Mouse (Mus musculus) intestine, embryonic 14.5 days (tissue): Measurements from ENCODE around the gene Acpp. TPM values are rescaled to one million over a fixed set of nuclear protein-coding genes. Genes with fewer than 3 reads are reported as not detected.
A peak's percentile ranks its signal among the peaks of the same experiment; 100 is the strongest.

Experiments
- ATAC-seq: fragments of 200-750 bp; cut with Nextera tagmentation; replicated peaks from 2 replicates; pipeline ENCODE4 v1.8.0; 2017; ENCODE audit warnings: low read depth, moderate number of reproducible peaks, moderate TSS enrichment, moderate library complexity; ENCODE audit not compliant: low FRiP score, low TSS enrichment
- DNase-seq: peaks from one replicate; pipeline ENCODE4 v3.0.0-alpha.2; 2018; ENCODE audit warnings: low spot score
- H3K27ac ChIP-seq: fragments of 300-500 bp; sonication (generic); 2 replicates; pipeline ENCODE4 v1.5.1; 2014; ENCODE audit warnings: low read depth, mild to moderate bottlenecking, control low read depth
- H3K27me3 ChIP-seq: fragments of 300-500 bp; sonication (generic); replicated peaks from 2 replicates; pipeline ENCODE4 v1.6.1; 2014; ENCODE audit warnings: low read length, control low read depth; ENCODE audit not compliant: control insufficient read depth, insufficient read depth
- H3K36me3 ChIP-seq: fragments of 300-500 bp; sonication (generic); 2 replicates; pipeline ENCODE4 v1.6.1; 2014; ENCODE audit warnings: low read length, control low read depth; ENCODE audit not compliant: control insufficient read depth, insufficient read depth
- H3K4me1 ChIP-seq: fragments of 300-500 bp; sonication (generic); replicated peaks from 2 replicates; pipeline ENCODE4 v1.6.1; 2014; ENCODE audit warnings: low read length, control low read depth, mixed read lengths; ENCODE audit not compliant: control insufficient read depth, insufficient read depth
- H3K4me2 ChIP-seq: fragments of 300-500 bp; sonication (generic); 2 replicates; pipeline ENCODE4 v1.6.1; 2014; ENCODE audit warnings: low read length
- H3K4me3 ChIP-seq: fragments of 300-500 bp; sonication (generic); 2 replicates; pipeline ENCODE4 v1.5.1; 2014; ENCODE audit warnings: low read depth, low read length, control low read depth, mixed read lengths
- H3K9ac ChIP-seq: fragments of 300-500 bp; sonication (generic); 2 replicates; pipeline ENCODE4 v1.6.1; 2014; ENCODE audit warnings: mild to moderate bottlenecking, low read length
- H3K9me3 ChIP-seq: fragments of 300-500 bp; sonication (generic); 2 replicates; pipeline ENCODE4 v1.6.1; 2016; ENCODE audit warnings: low read length, control low read depth; ENCODE audit not compliant: control insufficient read depth
- WGBS: fragments of 180-500 bp; shearing (Covaris S2); extraction: QIAGEN DNeasy Blood & Tissue Kit; methylation state at CpG from one replicate; pipeline ENCODE4 v1.1.7; 2014; 5-methylcytosine and 5-hydroxymethylcytosine counted together
- polyA plus RNA-seq: library from polyadenylated mRNA; unstranded; fragments of >200 nt; fragmentation: Nextera tagmentation; extraction: Ambion mirVana; gene quantifications from 2 replicates; pipeline ENCODE4 v1.2.1, GENCODE M21; 2014

Gene Acpp
- polyA plus RNA-seq, 1 experiment from 2014 or later, result 0.92 TPM

- 87% methylated on average over 11 of the region's 11 CpGs for WGBS
- no peak overlapping the region for H3K4me3 ChIP-seq
- no peaks in the 10 kb centered on the region for H3K27me3 ChIP-seq
- ATAC-seq, result no peak
- no peaks in the 10 kb centered on the region for H3K36me3 ChIP-seq
- no peaks in the 10 kb centered on the region for H3K4me1 ChIP-seq
- no peak overlapping the region for H3K4me2 ChIP-seq
- no peaks in the 10 kb centered on the region for H3K9me3 ChIP-seq
- H3K27ac ChIP-seq, result no peak overlapping the region
- no peak overlapping the region for H3K9ac ChIP-seq
- no peak for DNase-seq
Observed at GRCm38 (mm10) chr9:104316351-104316750, 21.2 kb downstream of the Acpp start.

GRCm38 (mm10) chr9:104315499-104315898, 22.0 kb downstream of the Acpp start:
- H3K27me3 ChIP-seq, result no peaks in the 10 kb centered on the region
- ATAC-seq, result peak; percentile 50; the same call in 1 of the 2 replicates

DNA sequence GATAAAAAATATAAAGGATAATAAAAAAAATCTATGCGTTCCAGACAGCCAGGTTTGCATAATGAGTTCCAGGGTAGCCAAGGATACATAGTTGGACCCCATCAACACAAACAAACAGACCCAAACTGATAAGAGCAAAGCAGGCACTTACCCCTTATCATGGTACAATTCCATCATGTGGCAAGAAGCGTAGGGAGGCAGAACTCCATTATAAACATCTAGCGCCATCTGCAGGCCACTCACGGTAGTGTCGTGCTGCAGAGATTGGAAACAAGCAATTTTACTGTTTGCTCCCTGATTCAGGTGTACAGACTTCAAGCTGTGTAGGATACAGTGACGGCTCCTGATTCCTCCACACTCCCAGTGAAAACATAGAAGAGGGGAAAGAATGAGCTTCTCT, 30.8 kb downstream of the Acpp start:
- H3K27ac ChIP-seq, result no peak overlapping the region
- ATAC-seq (no peak), DNase-seq (peak; percentile 94)
- H3K4me1 ChIP-seq, result no peaks in the 10 kb centered on the region
- 13% methylated on average over 6 of the region's 6 CpGs for WGBS
- H3K36me3 ChIP-seq, result no peaks in the 10 kb centered on the region
- H3K27me3 ChIP-seq, result no peaks in the 10 kb centered on the region
- H3K9ac ChIP-seq, result no peak overlapping the region
- H3K4me2 ChIP-seq, result no peak overlapping the region
- no peaks in the 10 kb centered on the region for H3K9me3 ChIP-seq
- no peak overlapping the region for H3K4me3 ChIP-seq

More at GRCm38 (mm10) chr9:104315499-104315898, 22.0 kb downstream of the Acpp start:
- Histone ChIP-seq H3K4me2 (no peak overlapping the region), H3K36me3 (no peaks in the 10 kb centered on the region), H3K9ac (no peak overlapping the region), H3K9me3 (no peaks in the 10 kb centered on the region), H3K4me3 (no peak overlapping the region), H3K27ac (no peak overlapping the region), H3K4me1 (no peaks in the 10 kb centered on the region)
- 10% methylated on average over 10 of the region's 10 CpGs for WGBS
- DNase-seq, result peak; percentile 77

DNA sequence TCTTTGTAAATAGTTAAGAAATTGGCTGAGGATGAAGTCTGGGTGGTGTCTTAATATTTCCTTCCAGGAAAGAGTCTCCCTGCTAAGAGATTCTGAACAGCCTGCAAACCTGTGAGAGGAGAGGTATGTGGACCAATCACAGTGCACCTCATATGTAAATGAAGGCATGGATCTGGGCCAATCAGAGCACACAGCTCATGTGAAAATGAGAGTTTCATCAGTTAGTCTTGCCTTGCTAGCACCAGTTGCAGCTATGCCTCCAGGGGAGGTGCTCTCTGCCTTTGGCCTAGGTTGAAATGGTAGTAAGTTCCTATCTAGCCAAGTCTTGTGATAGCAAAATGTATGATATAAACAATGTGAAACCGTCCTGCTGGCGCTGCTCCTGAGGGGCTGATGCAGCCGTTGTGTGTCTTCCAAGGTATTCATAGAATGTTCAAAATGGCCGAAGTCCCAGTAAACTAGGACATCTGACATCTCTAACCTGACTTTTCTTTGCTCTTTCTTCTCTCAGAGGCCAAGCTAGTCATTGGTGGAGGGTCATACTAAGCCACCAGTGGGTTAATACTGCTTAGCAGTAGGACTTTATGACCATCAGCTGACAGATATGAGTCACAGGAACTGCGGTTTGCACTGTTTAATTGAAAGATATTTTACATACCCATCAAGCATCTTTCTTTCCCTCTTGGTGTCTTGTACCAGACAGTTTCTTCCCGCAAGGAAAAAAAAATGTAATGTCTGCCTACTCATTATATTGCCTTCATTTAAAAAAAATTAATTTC, 32.0 kb downstream of the Acpp start:
- Histone ChIP-seq H3K36me3 (no peaks in the 10 kb centered on the region), H3K4me2 (no peak overlapping the region), H3K27ac (no peak overlapping the region), H3K9ac (no peak overlapping the region), H3K4me1 (no peaks in the 10 kb centered on the region), H3K27me3 (no peaks in the 10 kb centered on the region), H3K4me3 (no peak overlapping the region), H3K9me3 (no peaks in the 10 kb centered on the region)
- ATAC-seq, result no peak
- WGBS, result 85% methylated on average over 6 of the region's 6 CpGs
- DNase-seq, result no peak

DNA sequence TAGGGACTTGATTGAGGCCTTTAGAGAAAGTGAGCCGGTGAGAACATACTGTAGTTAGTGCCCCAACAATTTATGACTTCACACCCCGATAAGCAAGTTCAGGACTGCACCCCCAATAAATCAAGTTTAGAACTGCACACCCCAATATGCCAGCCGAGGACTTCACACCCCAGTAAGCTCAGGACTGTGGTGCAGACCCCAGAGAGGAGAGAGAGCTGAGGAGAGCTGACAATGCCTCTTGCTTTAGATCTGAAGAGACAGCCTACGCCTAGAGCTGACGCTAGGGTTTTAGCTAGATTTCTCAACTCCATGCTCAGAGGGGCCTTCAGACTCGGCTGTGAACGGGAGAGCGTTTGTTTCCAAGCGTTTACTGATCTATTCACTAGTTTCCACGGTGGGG, 32.7 kb downstream of the Acpp start:
- Histone ChIP-seq H3K4me2 (no peak overlapping the region), H3K4me3 (no peak overlapping the region), H3K9ac (no peak overlapping the region), H3K4me1 (no peaks in the 10 kb centered on the region), H3K27ac (no peak overlapping the region), H3K9me3 (no peaks in the 10 kb centered on the region), H3K36me3 (no peaks in the 10 kb centered on the region), H3K27me3 (no peaks in the 10 kb centered on the region)
- 0 out of 2 replicates have a peak, but pooled peaks have one; percentile 38 for ATAC-seq
- 66% methylated on average over 10 of the region's 10 CpGs for WGBS
- DNase-seq, result no peak

- Histone ChIP-seq H3K9ac (no peak overlapping the region), H3K4me1 (no peaks in the 10 kb centered on the region), H3K4me3 (no peak overlapping the region), H3K27ac (no peak overlapping the region; the same call in 1 of the 2 replicates), H3K9me3 (no peaks in the 10 kb centered on the region), H3K4me2 (no peak overlapping the region), H3K27me3 (no peaks in the 10 kb centered on the region), H3K36me3 (no peaks in the 10 kb centered on the region)
- DNase-seq (no peak), ATAC-seq (no peak)
- 60% methylated on average over 4 of the region's 4 CpGs for WGBS
Observed at GRCm38 (mm10) chr9:104304376-104304775, 33.2 kb downstream of the Acpp start.

DNA sequence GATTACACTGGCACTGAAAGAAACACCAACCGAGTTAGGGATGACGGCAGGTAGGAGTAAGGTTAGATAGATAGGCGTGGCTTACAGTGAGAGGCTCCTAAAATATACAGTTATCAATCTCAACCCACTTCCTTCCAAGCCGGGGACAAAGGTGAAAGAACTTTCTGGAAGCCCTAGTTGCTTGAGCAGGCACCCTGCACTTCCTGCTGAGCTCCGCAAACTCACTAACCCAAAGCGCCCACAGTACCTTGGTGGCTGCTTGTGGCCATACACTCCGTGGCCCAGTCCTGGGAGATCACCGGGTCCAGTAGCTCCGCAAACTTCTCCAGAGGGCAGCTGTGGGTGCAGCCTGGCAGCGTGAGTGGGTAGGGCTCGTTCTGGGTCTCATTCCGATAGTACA, 37.0 kb downstream of the Acpp start:
- Histone ChIP-seq H3K36me3 (no peaks in the 10 kb centered on the region), H3K9ac (no peak overlapping the region), H3K9me3 (no peaks in the 10 kb centered on the region), H3K4me2 (no peak overlapping the region), H3K4me3 (no peak overlapping the region), H3K27ac (no peak overlapping the region), H3K4me1 (no peaks in the 10 kb centered on the region), H3K27me3 (no peaks in the 10 kb centered on the region)
- no peak for ATAC-seq
- DNase-seq, result no peak
- 73% methylated on average over 12 of the region's 12 CpGs for WGBS

DNA sequence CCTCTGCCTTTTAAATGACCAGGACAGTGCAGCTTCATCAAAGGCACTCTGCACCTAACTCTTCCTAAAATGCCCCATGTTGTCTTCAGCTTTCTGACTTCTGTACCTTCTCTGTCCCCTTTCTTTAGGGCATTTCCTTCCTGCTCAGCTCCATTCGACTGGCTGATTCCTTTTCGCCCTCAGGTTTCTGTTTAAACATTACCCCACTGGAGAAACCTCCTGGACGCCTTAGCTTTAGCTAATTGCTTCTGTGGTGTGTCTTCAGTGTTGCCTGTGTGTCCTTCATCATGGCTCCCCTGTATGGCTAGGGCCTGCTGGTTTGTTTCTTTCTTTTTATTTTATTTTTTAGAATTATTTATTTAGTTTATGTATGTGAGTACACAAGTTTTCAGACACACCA, 40.5 kb downstream of the Acpp start:
- 76% methylated on average over 3 of the region's 3 CpGs for WGBS
- no peaks in the 10 kb centered on the region for H3K36me3 ChIP-seq
- H3K27ac ChIP-seq, result no peak overlapping the region
- H3K9ac ChIP-seq, result no peak overlapping the region
- no peak overlapping the region for H3K4me2 ChIP-seq
- DNase-seq (no peak), ATAC-seq (no peak)
- H3K27me3 ChIP-seq, result no peaks in the 10 kb centered on the region
- no peak overlapping the region for H3K4me3 ChIP-seq
- no peaks in the 10 kb centered on the region for H3K4me1 ChIP-seq
- no peaks in the 10 kb centered on the region for H3K9me3 ChIP-seq

- DNase-seq (no peak), ATAC-seq (no peak)
- H3K4me1 ChIP-seq, result no peaks in the 10 kb centered on the region
- no peaks in the 10 kb centered on the region for H3K27me3 ChIP-seq
- H3K4me2 ChIP-seq, result no peak overlapping the region
- H3K36me3 ChIP-seq, result no peaks in the 10 kb centered on the region
- WGBS, result 58% methylated on average over 6 of the region's 6 CpGs
- H3K9ac ChIP-seq, result no peak overlapping the region
- H3K27ac ChIP-seq, result no peak overlapping the region
- H3K4me3 ChIP-seq, result no peak overlapping the region
- no peaks in the 10 kb centered on the region for H3K9me3 ChIP-seq
Observed at GRCm38 (mm10) chr9:104284934-104285333, 52.6 kb downstream of the Acpp start.
